Mouse (Mus musculus) lung, adult 2 months (tissue): ENCODE measurements around the gene Rps6kc1.

ENCODE experiments used
- CTCF ChIP-seq: fragments of 200-500 bp; IDR thresholded peaks from 2 replicates; pipeline ENCODE4 v1.5.1; 2011; ENCODE audit warnings: mild to moderate bottlenecking, low read length, control low read depth; ENCODE audit not compliant: insufficient read depth
- POLR2A ChIP-seq: fragments of 200-500 bp; IDR thresholded peaks from 2 replicates; pipeline ENCODE4 v1.6.1; 2011; ENCODE audit warnings: low read depth, mild to moderate bottlenecking, control low read depth, low read length, borderline replicate concordance; ENCODE audit errors: extremely low read depth

DNA sequence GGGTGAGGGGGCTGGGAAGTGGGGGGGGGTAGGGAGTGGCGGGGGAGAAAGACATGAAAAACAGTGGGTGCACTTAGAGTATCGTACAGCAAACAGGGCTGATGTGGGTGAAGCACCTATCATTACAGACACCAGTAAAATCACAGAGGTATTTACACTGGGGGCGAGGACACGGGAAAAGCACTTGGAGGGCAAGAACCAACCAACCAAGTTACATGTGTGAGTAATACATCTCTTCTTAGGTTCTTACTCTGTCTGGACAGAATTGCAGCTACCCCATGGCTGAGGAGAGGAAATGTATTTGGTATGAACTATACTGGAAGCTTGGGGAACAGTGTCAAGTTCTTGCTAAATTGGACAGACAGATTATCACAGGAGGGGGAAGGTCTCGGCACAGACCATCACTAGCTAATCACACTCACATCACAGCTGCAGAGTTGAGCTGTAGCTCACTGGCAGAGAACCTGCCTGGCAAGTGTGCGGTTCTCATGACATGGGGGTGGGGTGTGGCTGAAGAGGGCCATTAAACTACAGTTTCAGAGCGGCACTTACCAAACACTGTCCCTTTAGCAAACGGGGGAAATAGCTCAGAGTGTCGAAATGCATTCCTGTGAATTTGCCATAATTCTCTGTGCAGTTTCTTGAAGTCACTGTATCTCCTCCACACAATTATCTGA, 12.5 kb downstream of the Rps6kc1 start:
- TF ChIP-seq POLR2A (no peak), CTCF (no peak)
